Mouse (Mus musculus): ENCODE results near the gene Ripor3. TPM values are rescaled to one million over a fixed set of nuclear protein-coding genes. Genes with fewer than 3 reads are reported as not detected.

Ripor3 gene
- polyA plus RNA-seq, 1 experiment from 2014 or later: 2.7 TPM

GRCm38 (mm10) chr2:168052156-168052555 lies 41.7 kb upstream of the Ripor3 start:
- no peak overlapping the region for H3K27ac ChIP-seq (ENCODE audit: low read length)
- no peaks in the 10 kb centered on the region for H3K9me3 ChIP-seq (ENCODE audit: control insufficient read depth, low read length)
- 81% methylated on average over 1 of the region's 1 CpGs for WGBS
- no peak overlapping the region for H3K4me3 ChIP-seq (ENCODE audit: low read length)
- H3K36me3 ChIP-seq (ENCODE audit: control insufficient read depth, insufficient read depth, low read length): no peaks in the 10 kb centered on the region
- no peak overlapping the region for H3K9ac ChIP-seq (ENCODE audit: low read depth, low read length)
- no peak overlapping the region for H3K4me2 ChIP-seq (ENCODE audit: low read depth, low read length)
- H3K4me1 ChIP-seq (ENCODE audit: control insufficient read depth, insufficient read depth, low read length): peaks cover 28% of the 10 kb centered on the region
- ATAC-seq: no peak
- 0 out of 2 replicates have a peak, but pooled peaks cover 2% of the 10 kb centered on the region for H3K27me3 ChIP-seq (replicated peaks; ENCODE audit: control insufficient read depth, insufficient read depth, low read length)

GRCm38 (mm10) chr2:168050000-168050942 lies 39.9 kb upstream of the Ripor3 start:
- Histone ChIP-seq H3K36me3 (ENCODE audit: control insufficient read depth, insufficient read depth, low read length) (no peaks in the 10 kb centered on the region; the same call in 1 of the 2 replicates), H3K9me3 (ENCODE audit: control insufficient read depth, low read length) (0 out of 2 replicates have a peak, but pooled peaks cover 3% of the 10 kb centered on the region), H3K9ac (ENCODE audit: low read depth, low read length) (peak overlapping the region; percentile 78), H3K27ac (ENCODE audit: low read length) (peak overlapping the region; percentile 31), H3K4me3 (ENCODE audit: low read length) (peak overlapping the region; percentile 63), H3K27me3 (replicated peaks; ENCODE audit: control insufficient read depth, insufficient read depth, low read length) (0 out of 2 replicates have a peak, but pooled peaks cover 2% of the 10 kb centered on the region), H3K4me2 (ENCODE audit: low read depth, low read length) (peak overlapping the region; percentile 94), H3K4me1 (ENCODE audit: control insufficient read depth, insufficient read depth, low read length) (peaks cover 43% of the 10 kb centered on the region)
- peak; percentile 43 for ATAC-seq
- under 1% methylated on average over 56 of the region's 56 CpGs for WGBS

GRCm38 (mm10) chr2:168049002-168049635 lies 38.7 kb upstream of the Ripor3 start:
- peak overlapping the region; percentile 94 for H3K4me2 ChIP-seq (ENCODE audit: low read depth, low read length)
- peak overlapping the region; percentile 54 for H3K27ac ChIP-seq (ENCODE audit: low read length)
- peak overlapping the region; percentile 78 for H3K9ac ChIP-seq (ENCODE audit: low read depth, low read length)
- 0 out of 2 replicates have a peak, but pooled peaks cover 3% of the 10 kb centered on the region for H3K9me3 ChIP-seq (ENCODE audit: control insufficient read depth, low read length)
- 29% methylated on average over 16 of the region's 16 CpGs for WGBS
- H3K4me3 ChIP-seq (ENCODE audit: low read length): peak overlapping the region; percentile 63
- no peaks in the 10 kb centered on the region; the same call in 1 of the 2 replicates for H3K36me3 ChIP-seq (ENCODE audit: control insufficient read depth, insufficient read depth, low read length)
- peaks cover 55% of the 10 kb centered on the region for H3K4me1 ChIP-seq (ENCODE audit: control insufficient read depth, insufficient read depth, low read length)
- 0 out of 2 replicates have a peak, but pooled peaks cover 2% of the 10 kb centered on the region for H3K27me3 ChIP-seq (replicated peaks; ENCODE audit: control insufficient read depth, insufficient read depth, low read length)
- ATAC-seq: no peak

GRCm38 (mm10) chr2:168046467-168046866 lies 36.0 kb upstream of the Ripor3 start:
- H3K27ac ChIP-seq (ENCODE audit: low read length): peak overlapping the region; percentile 90
- ATAC-seq: no peak
- no peak overlapping the region for H3K4me3 ChIP-seq (ENCODE audit: low read length)
- H3K4me1 ChIP-seq (ENCODE audit: control insufficient read depth, insufficient read depth, low read length): peaks cover 57% of the 10 kb centered on the region
- no peaks in the 10 kb centered on the region; the same call in 1 of the 2 replicates for H3K36me3 ChIP-seq (ENCODE audit: control insufficient read depth, insufficient read depth, low read length)
- peak overlapping the region; percentile 20 for H3K4me2 ChIP-seq (ENCODE audit: low read depth, low read length)
- H3K9ac ChIP-seq (ENCODE audit: low read depth, low read length): no peak overlapping the region
- H3K27me3 ChIP-seq (replicated peaks; ENCODE audit: control insufficient read depth, insufficient read depth, low read length): 0 out of 2 replicates have a peak, but pooled peaks cover 2% of the 10 kb centered on the region
- H3K9me3 ChIP-seq (ENCODE audit: control insufficient read depth, low read length): 0 out of 2 replicates have a peak, but pooled peaks cover 3% of the 10 kb centered on the region
- WGBS: 73% methylated on average over 4 of the region's 4 CpGs

GRCm38 (mm10) chr2:168045771-168046170 lies 35.4 kb upstream of the Ripor3 start:
- peak; percentile 78 for ATAC-seq
- Histone ChIP-seq H3K9ac (ENCODE audit: low read depth, low read length) (peak overlapping the region; percentile 38; the same call in 1 of the 2 replicates), H3K36me3 (ENCODE audit: control insufficient read depth, insufficient read depth, low read length) (no peaks in the 10 kb centered on the region; the same call in 1 of the 2 replicates), H3K27me3 (replicated peaks; ENCODE audit: control insufficient read depth, insufficient read depth, low read length) (0 out of 2 replicates have a peak, but pooled peaks cover 2% of the 10 kb centered on the region), H3K9me3 (ENCODE audit: control insufficient read depth, low read length) (0 out of 2 replicates have a peak, but pooled peaks cover 3% of the 10 kb centered on the region), H3K4me3 (ENCODE audit: low read length) (no peak overlapping the region), H3K4me2 (ENCODE audit: low read depth, low read length) (peak overlapping the region; percentile 20), H3K4me1 (ENCODE audit: control insufficient read depth, insufficient read depth, low read length) (peaks cover 55% of the 10 kb centered on the region), H3K27ac (ENCODE audit: low read length) (peak overlapping the region; percentile 90)
- WGBS: 9% methylated on average over 5 of the region's 5 CpGs

GRCm38 (mm10) chr2:168045357-168045756 lies 34.9 kb upstream of the Ripor3 start:
- H3K36me3 ChIP-seq (ENCODE audit: control insufficient read depth, insufficient read depth, low read length): no peaks in the 10 kb centered on the region; the same call in 1 of the 2 replicates
- H3K27ac ChIP-seq (ENCODE audit: low read length): peak overlapping the region; percentile 90
- H3K4me2 ChIP-seq (ENCODE audit: low read depth, low read length): peak overlapping the region; percentile 7; the same call in 1 of the 2 replicates
- H3K9me3 ChIP-seq (ENCODE audit: control insufficient read depth, low read length): 0 out of 2 replicates have a peak, but pooled peaks cover 3% of the 10 kb centered on the region
- WGBS: 67% methylated on average over 13 of the region's 13 CpGs
- ATAC-seq: peak; percentile 46
- peaks cover 54% of the 10 kb centered on the region for H3K4me1 ChIP-seq (ENCODE audit: control insufficient read depth, insufficient read depth, low read length)
- 0 out of 2 replicates have a peak, but pooled peaks cover 2% of the 10 kb centered on the region for H3K27me3 ChIP-seq (replicated peaks; ENCODE audit: control insufficient read depth, insufficient read depth, low read length)
- H3K9ac ChIP-seq (ENCODE audit: low read depth, low read length): 0 out of 2 replicates have a peak overlapping the region, but pooled peaks have one; percentile 6
- H3K4me3 ChIP-seq (ENCODE audit: low read length): no peak overlapping the region

- no peak overlapping the region for H3K4me3 ChIP-seq (ENCODE audit: low read length)
- peak overlapping the region; percentile 90 for H3K27ac ChIP-seq (ENCODE audit: low read length)
- WGBS: 66% methylated on average over 10 of the region's 10 CpGs
- 0 out of 2 replicates have a peak, but pooled peaks cover 3% of the 10 kb centered on the region for H3K9me3 ChIP-seq (ENCODE audit: control insufficient read depth, low read length)
- H3K4me2 ChIP-seq (ENCODE audit: low read depth, low read length): no peak overlapping the region
- peaks cover 49% of the 10 kb centered on the region for H3K4me1 ChIP-seq (ENCODE audit: control insufficient read depth, insufficient read depth, low read length)
- peak; percentile 58 for ATAC-seq
- H3K36me3 ChIP-seq (ENCODE audit: control insufficient read depth, insufficient read depth, low read length): no peaks in the 10 kb centered on the region; the same call in 1 of the 2 replicates
- 0 out of 2 replicates have a peak, but pooled peaks cover 2% of the 10 kb centered on the region for H3K27me3 ChIP-seq (replicated peaks; ENCODE audit: control insufficient read depth, insufficient read depth, low read length)
- no peak overlapping the region for H3K9ac ChIP-seq (ENCODE audit: low read depth, low read length)
Measured at GRCm38 (mm10) chr2:168044681-168045287, 34.4 kb upstream of the Ripor3 start.

- no peak overlapping the region for H3K4me3 ChIP-seq (ENCODE audit: low read length)
- H3K36me3 ChIP-seq (ENCODE audit: control insufficient read depth, insufficient read depth, low read length): no peaks in the 10 kb centered on the region; the same call in 1 of the 2 replicates
- no peaks in the 10 kb centered on the region for H3K27me3 ChIP-seq (replicated peaks; ENCODE audit: control insufficient read depth, insufficient read depth, low read length)
- ATAC-seq: no peak
- no peak overlapping the region for H3K27ac ChIP-seq (ENCODE audit: low read length)
- peaks cover 35% of the 10 kb centered on the region for H3K4me1 ChIP-seq (ENCODE audit: control insufficient read depth, insufficient read depth, low read length)
- no peak overlapping the region for H3K4me2 ChIP-seq (ENCODE audit: low read depth, low read length)
- 0 out of 2 replicates have a peak, but pooled peaks cover 3% of the 10 kb centered on the region for H3K9me3 ChIP-seq (ENCODE audit: control insufficient read depth, low read length)
- H3K9ac ChIP-seq (ENCODE audit: low read depth, low read length): no peak overlapping the region
- 83% methylated on average over 6 of the region's 6 CpGs for WGBS
Measured at GRCm38 (mm10) chr2:168042019-168042418, 31.6 kb upstream of the Ripor3 start.
